Mouse (Mus musculus): ENCODE measurements around the gene Dnal1.

GRCm38 (mm10) chr12:84175659-84176061 is 61.5 kb downstream of the Dnal1 start:
- peak; percentile 69 to 81 for TF ChIP-seq EP300 (IDR thresholded peaks at IDR 0.05; ENCODE audit: low read depth in 1 of 2, low read length in 2 of 2)
- TF ChIP-seq HCFC1 (IDR thresholded peaks at IDR 0.05; ENCODE audit: low read depth, low read length), result peak; percentile 66
- TF ChIP-seq CTCF (IDR thresholded peaks at IDR 0.05 in 2 of 3, conservative IDR thresholded peaks at IDR 0.05 in 1 of 3; ENCODE audit: control insufficient read depth in 1 of 3, insufficient read depth in 1 of 3, low read depth in 2 of 3, low read length in 3 of 3, poor library complexity in 1 of 3, severe bottlenecking in 1 of 3), result no peak
- peak; percentile 76 for TF ChIP-seq GATA1 (IDR thresholded peaks at IDR 0.05; ENCODE audit: low read depth, low read length)
- no peak for TF ChIP-seq NRF1 (IDR thresholded peaks at IDR 0.05; ENCODE audit: insufficient read depth, low read depth, low read length, poor library complexity, severe bottlenecking)
- peak; percentile 57; the same call in 1 of the 2 replicates for TF ChIP-seq UBTF (IDR thresholded peaks at IDR 0.05; ENCODE audit: borderline replicate concordance, insufficient read depth, low read depth, low read length)
- TF ChIP-seq RAD21 (IDR thresholded peaks at IDR 0.05; ENCODE audit: low read depth, low read length), result no peak
- peak; percentile 92 for TF ChIP-seq TCF12 (IDR thresholded peaks at IDR 0.05; ENCODE audit: low read depth, low read length)
- peak; percentile 42; the same call in 1 of the 2 replicates for TF ChIP-seq TBP (IDR thresholded peaks at IDR 0.05; ENCODE audit: low read depth, low read length)
